Mouse (Mus musculus): ENCODE results near the gene Spsb1.

DNA sequence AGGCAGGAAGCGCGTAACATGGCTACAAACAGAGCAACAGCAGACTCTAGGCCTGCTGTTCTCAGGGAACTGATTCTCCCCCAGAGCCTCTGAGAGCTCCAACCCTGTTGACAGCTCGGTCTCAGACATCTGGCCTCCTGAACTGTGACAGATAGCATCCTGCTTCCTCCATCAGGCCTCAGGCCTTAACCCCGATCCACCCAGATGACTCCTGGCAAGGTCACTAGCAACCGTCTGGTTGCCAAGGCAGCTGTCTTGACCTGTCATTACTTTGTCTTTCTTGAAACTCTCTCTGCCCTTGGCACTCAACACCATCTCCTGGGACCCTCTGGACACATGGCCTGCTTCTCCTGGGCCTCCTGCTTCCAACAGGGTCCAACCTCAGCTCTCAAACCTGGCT is 51.8 kb downstream of the Spsb1 start:
- TF ChIP-seq CTCF (IDR thresholded peaks at IDR 0.05), result no peak
- no peak for TF ChIP-seq EP300 (IDR thresholded peaks at IDR 0.05)

All from lung, postnatal 0 days (tissue).